Mouse (Mus musculus) kidney, embryonic 15.5 days (tissue): ENCODE results near the gene Fn1. TPM values are rescaled to one million over a fixed set of nuclear protein-coding genes. Genes with fewer than 3 reads are reported as not detected.

Source experiments
- ATAC-seq: fragments of 200-750 bp; cut with Nextera tagmentation; replicated peaks from 2 replicates; pipeline ENCODE4 v1.8.0; 2017; ENCODE audit warnings: moderate TSS enrichment; ENCODE audit not compliant: low FRiP score
- H3K27ac ChIP-seq: fragments of 300-500 bp; sonication (generic); 2 replicates; pipeline ENCODE4 v1.5.1; 2015; ENCODE audit warnings: mild to moderate bottlenecking, inconsistent platforms
- H3K27me3 ChIP-seq: fragments of 300-500 bp; sonication (generic); 2 replicates; pipeline ENCODE4 v1.6.1; 2015; ENCODE audit warnings: inconsistent platforms
- H3K36me3 ChIP-seq: fragments of 300-500 bp; sonication (generic); 2 replicates; pipeline ENCODE4 v1.6.1; 2015; ENCODE audit warnings: inconsistent platforms
- H3K4me1 ChIP-seq: fragments of 300-500 bp; sonication (generic); 2 replicates; pipeline ENCODE4 v1.6.1; 2015; ENCODE audit warnings: inconsistent platforms
- H3K4me2 ChIP-seq: fragments of 300-500 bp; sonication (generic); 2 replicates; pipeline ENCODE4 v1.6.1; 2015; ENCODE audit warnings: moderate library complexity, mild to moderate bottlenecking, inconsistent platforms
- H3K4me3 ChIP-seq: fragments of 300-500 bp; sonication (generic); replicated peaks from 2 replicates; pipeline ENCODE4 v1.5.1; 2015; ENCODE audit warnings: mild to moderate bottlenecking, inconsistent platforms
- H3K9ac ChIP-seq: fragments of 300-500 bp; sonication (generic); 2 replicates; pipeline ENCODE4 v1.6.1; 2015; ENCODE audit warnings: mild to moderate bottlenecking, inconsistent platforms
- H3K9me3 ChIP-seq: fragments of 300-500 bp; sonication (generic); replicated peaks from 2 replicates; pipeline ENCODE4 v1.6.1; 2016; ENCODE audit warnings: inconsistent platforms
- WGBS: fragments of 180-500 bp; shearing (Covaris S2); methylation state at CpG from one replicate; pipeline ENCODE4 v1.1.7; 2015; ENCODE audit warnings: mixed read lengths; 5-methylcytosine and 5-hydroxymethylcytosine counted together
- polyA plus RNA-seq: library from polyadenylated mRNA; unstranded; fragments of >200 nt; fragmentation: Nextera tagmentation; extraction: Ambion mirVana; gene quantifications from 2 replicates; pipeline ENCODE4 v1.2.1, GENCODE M21; 2015

The Fn1 gene
- polyA plus RNA-seq, 1 experiment from 2014 or later = 164 TPM

- Histone ChIP-seq H3K27ac (no peak overlapping the region), H3K9ac (no peak overlapping the region), H3K4me3 (no peak overlapping the region), H3K36me3 (peaks cover 75% of the 10 kb centered on the region), H3K27me3 (no peaks in the 10 kb centered on the region), H3K4me2 (no peak overlapping the region), H3K4me1 (no peaks in the 10 kb centered on the region), H3K9me3 (no peaks in the 10 kb centered on the region)
- WGBS = 82% methylated on average over 8 of the region's 8 CpGs
- no peak for ATAC-seq
These were observed 22.8 kb downstream of the Fn1 start for GRCm38 (mm10) chr1:71630243-71630642.

DNA sequence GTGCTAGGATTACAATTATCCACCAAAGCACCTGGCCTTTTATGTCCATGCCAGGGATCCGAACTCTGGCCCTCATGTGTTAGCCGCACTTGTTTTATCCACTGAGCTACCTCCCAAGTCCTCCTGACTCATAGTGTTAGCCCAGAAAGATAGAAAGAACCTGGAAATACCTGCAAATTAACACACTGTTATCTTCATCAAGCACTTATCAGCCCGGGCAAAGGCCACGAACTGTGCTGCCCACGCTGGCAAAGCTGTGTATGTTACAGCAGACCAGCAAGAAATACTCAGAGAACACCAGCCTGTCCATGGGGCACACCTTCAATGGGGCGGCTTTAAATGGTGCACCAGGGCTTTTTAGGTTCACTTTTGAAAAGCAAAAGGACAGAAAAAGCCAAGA is 29.4 kb downstream of the Fn1 start:
- Histone ChIP-seq H3K27ac (no peak overlapping the region), H3K36me3 (peaks cover 95% of the 10 kb centered on the region), H3K9me3 (no peaks in the 10 kb centered on the region), H3K4me1 (no peaks in the 10 kb centered on the region), H3K9ac (no peak overlapping the region), H3K4me3 (no peak overlapping the region), H3K27me3 (no peaks in the 10 kb centered on the region), H3K4me2 (no peak overlapping the region)
- ATAC-seq = no peak
- WGBS = 95% methylated on average over 6 of the region's 6 CpGs

GRCm38 (mm10) chr1:71621526-71621925 is 31.5 kb downstream of the Fn1 start:
- no peak for ATAC-seq
- 90% methylated on average over 2 of the region's 2 CpGs for WGBS
- Histone ChIP-seq H3K9ac (no peak overlapping the region), H3K4me2 (no peak overlapping the region), H3K27ac (no peak overlapping the region), H3K9me3 (no peaks in the 10 kb centered on the region), H3K4me3 (no peak overlapping the region), H3K27me3 (no peaks in the 10 kb centered on the region), H3K36me3 (peaks cover 95% of the 10 kb centered on the region), H3K4me1 (no peaks in the 10 kb centered on the region)

DNA sequence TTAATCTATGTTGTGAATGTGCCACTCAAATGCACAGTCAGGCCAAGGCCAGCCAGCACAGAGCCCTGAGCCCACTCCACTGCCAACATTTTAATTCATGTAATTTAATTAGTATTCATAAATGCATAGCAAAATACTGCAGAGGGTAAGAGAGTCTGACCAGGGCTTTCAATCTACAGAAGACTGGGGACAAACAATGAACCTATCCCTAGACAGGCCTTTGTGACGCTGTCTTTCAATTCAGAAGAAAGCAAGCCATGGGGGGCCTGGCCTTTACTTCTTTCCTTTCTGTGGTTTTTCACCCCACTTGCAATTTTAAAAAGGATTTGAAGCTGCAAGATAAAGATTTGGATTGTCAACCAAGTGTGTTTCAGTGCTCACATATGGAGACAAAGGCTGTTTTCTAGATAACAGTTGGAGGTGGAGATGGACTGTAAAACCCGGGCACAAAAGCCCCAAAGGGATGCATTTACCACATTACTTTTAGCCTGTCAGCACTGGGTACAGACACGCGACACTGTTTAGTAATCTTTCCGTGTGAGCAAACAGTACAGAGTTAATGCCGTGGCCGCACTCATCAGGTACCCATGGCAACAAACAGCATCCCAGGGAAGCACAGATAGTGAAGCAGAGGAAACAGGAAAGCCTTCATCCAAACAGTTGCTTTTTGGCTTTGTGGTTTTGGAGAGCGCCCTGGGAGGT is 38.3 kb downstream of the Fn1 start:
- peaks cover 99% of the 10 kb centered on the region for H3K36me3 ChIP-seq
- 91% methylated on average over 8 of the region's 8 CpGs for WGBS
- no peaks in the 10 kb centered on the region for H3K27me3 ChIP-seq

GRCm38 (mm10) chr1:71612256-71612655 is 40.7 kb downstream of the Fn1 start:
- H3K27me3 ChIP-seq = no peaks in the 10 kb centered on the region
- H3K4me2 ChIP-seq = no peak overlapping the region
- no peaks in the 10 kb centered on the region for H3K9me3 ChIP-seq
- no peak for ATAC-seq
- WGBS = 90% methylated on average over 21 of the region's 21 CpGs
- no peak overlapping the region for H3K4me3 ChIP-seq
- no peak overlapping the region for H3K27ac ChIP-seq
- no peak overlapping the region for H3K9ac ChIP-seq
- peaks cover 95% of the 10 kb centered on the region for H3K36me3 ChIP-seq
- no peaks in the 10 kb centered on the region for H3K4me1 ChIP-seq

More for the DNA sequence above, 38.3 kb downstream of the Fn1 start:
- no peak overlapping the region for H3K4me2 ChIP-seq
- H3K4me3 ChIP-seq = no peak overlapping the region
- H3K9me3 ChIP-seq = no peaks in the 10 kb centered on the region
- no peaks in the 10 kb centered on the region for H3K4me1 ChIP-seq
- no peak for ATAC-seq
- no peak overlapping the region for H3K9ac ChIP-seq
- no peak overlapping the region for H3K27ac ChIP-seq

DNA sequence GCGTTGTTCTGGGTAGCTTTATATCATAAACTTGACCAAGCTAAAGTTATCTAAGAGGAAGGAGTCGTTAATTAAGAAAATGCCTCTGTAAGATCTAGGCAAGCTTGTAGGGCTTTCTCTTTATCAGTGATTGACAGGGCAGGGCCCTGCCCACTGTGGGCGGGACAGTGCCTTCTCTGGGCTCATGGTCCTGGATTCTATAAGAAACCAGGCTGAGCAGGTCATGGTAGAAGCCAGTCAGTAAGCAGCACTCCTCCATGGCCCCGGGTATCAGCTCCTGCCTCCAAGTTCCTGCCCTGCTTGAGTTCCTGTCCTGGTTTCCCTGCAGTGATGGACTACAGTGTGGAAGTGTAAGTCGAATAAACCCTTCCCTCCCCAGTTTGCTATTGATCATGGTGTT is 43.1 kb downstream of the Fn1 start:
- Histone ChIP-seq H3K4me3 (no peak overlapping the region), H3K9ac (no peak overlapping the region), H3K27me3 (no peaks in the 10 kb centered on the region), H3K27ac (no peak overlapping the region), H3K4me2 (no peak overlapping the region), H3K36me3 (peaks cover 94% of the 10 kb centered on the region), H3K4me1 (no peaks in the 10 kb centered on the region), H3K9me3 (no peaks in the 10 kb centered on the region)
- ATAC-seq = no peak
- WGBS = 89% methylated on average over 5 of the region's 5 CpGs

DNA sequence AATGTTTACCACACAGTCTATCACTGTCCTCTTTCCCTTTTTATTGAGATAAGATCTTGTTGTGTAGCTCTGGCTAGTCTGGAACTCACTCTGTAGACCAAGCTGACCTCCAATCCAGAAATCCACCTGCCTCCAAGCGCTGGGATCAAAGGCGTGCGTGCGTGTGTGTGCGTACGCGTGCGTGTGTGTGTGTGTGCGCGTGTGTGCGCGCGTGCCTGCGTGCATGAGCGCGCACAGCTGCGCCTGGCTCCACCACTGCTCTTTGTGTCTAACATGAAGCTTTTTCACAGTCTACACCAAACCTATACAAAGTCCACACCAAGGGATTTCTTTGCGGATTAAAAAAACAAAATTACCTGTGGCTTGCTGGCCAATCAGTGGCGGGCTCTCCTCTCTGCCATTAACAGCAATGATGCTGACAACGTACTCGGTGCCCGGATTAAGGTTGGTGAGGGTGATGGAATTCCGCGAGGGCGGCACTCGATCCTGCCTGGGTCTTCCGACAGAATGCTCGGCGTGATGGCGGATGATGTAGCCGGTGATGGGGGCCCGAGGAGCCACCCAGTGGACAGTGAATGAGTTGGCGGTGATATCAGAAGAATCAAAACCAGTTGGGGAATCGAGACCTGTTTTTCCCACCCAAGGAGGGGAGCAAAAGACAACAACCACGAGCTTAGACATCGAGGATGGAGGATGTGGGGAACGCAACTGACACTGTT is 43.8 kb downstream of the Fn1 start:
- H3K9ac ChIP-seq = no peak overlapping the region
- no peaks in the 10 kb centered on the region for H3K27me3 ChIP-seq
- WGBS = 94% methylated on average over 37 of the region's 37 CpGs
- no peak for ATAC-seq
- H3K4me3 ChIP-seq = no peak overlapping the region
- peaks cover 93% of the 10 kb centered on the region for H3K36me3 ChIP-seq
- H3K27ac ChIP-seq = no peak overlapping the region
- no peaks in the 10 kb centered on the region for H3K4me1 ChIP-seq
- H3K9me3 ChIP-seq = no peaks in the 10 kb centered on the region
- no peak overlapping the region for H3K4me2 ChIP-seq

- Histone ChIP-seq H3K27me3 (no peaks in the 10 kb centered on the region), H3K4me3 (no peak overlapping the region), H3K9ac (no peak overlapping the region), H3K4me1 (no peaks in the 10 kb centered on the region), H3K9me3 (no peaks in the 10 kb centered on the region), H3K27ac (no peak overlapping the region), H3K4me2 (no peak overlapping the region), H3K36me3 (peaks cover 91% of the 10 kb centered on the region)
- 83% methylated on average over 8 of the region's 8 CpGs for WGBS
- no peak for ATAC-seq
These were observed 46.2 kb downstream of the Fn1 start for GRCm38 (mm10) chr1:71606600-71607325.

GRCm38 (mm10) chr1:71605751-71606150 is 47.2 kb downstream of the Fn1 start:
- Histone ChIP-seq H3K36me3 (peaks cover 91% of the 10 kb centered on the region), H3K9me3 (no peaks in the 10 kb centered on the region), H3K27ac (no peak overlapping the region), H3K4me1 (no peaks in the 10 kb centered on the region), H3K4me3 (no peak overlapping the region), H3K4me2 (no peak overlapping the region), H3K9ac (no peak overlapping the region), H3K27me3 (no peaks in the 10 kb centered on the region)
- ATAC-seq = no peak
- 80% methylated on average over 2 of the region's 2 CpGs for WGBS

- WGBS = 93% methylated on average over 4 of the region's 4 CpGs
- H3K4me3 ChIP-seq = no peak overlapping the region
- no peaks in the 10 kb centered on the region for H3K9me3 ChIP-seq
- no peak overlapping the region for H3K27ac ChIP-seq
- H3K4me1 ChIP-seq = no peaks in the 10 kb centered on the region
- no peaks in the 10 kb centered on the region for H3K27me3 ChIP-seq
- no peak overlapping the region for H3K9ac ChIP-seq
- no peak overlapping the region for H3K4me2 ChIP-seq
- H3K36me3 ChIP-seq = peaks cover 96% of the 10 kb centered on the region
- ATAC-seq = no peak
These were observed 57.6 kb downstream of the Fn1 start for GRCm38 (mm10) chr1:71595365-71595764.

DNA sequence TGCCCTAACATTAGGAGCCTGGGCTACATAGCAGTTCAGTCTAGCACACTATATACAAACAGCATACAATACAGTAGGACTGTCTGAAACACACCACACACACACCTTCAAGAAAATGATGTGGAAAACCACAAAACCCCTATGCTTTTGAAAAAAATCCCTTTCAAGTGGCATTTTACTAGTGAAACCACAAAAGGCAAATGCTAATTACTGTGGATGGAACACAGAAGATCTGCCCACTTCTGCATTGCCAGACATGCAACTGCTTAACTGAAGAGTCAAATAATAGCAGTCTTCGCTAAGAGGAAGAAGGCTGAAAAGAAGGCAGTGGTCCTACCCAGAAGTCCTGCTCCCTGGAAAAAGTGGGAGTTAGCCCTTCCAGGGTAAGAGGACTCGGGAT is 58.7 kb downstream of the Fn1 start:
- 93% methylated on average over 2 of the region's 2 CpGs for WGBS
- Histone ChIP-seq H3K36me3 (peaks cover 96% of the 10 kb centered on the region), H3K27ac (no peak overlapping the region), H3K4me3 (no peak overlapping the region), H3K9me3 (no peaks in the 10 kb centered on the region), H3K9ac (no peak overlapping the region), H3K4me1 (no peaks in the 10 kb centered on the region), H3K27me3 (no peaks in the 10 kb centered on the region), H3K4me2 (no peak overlapping the region)
- no peak for ATAC-seq

DNA sequence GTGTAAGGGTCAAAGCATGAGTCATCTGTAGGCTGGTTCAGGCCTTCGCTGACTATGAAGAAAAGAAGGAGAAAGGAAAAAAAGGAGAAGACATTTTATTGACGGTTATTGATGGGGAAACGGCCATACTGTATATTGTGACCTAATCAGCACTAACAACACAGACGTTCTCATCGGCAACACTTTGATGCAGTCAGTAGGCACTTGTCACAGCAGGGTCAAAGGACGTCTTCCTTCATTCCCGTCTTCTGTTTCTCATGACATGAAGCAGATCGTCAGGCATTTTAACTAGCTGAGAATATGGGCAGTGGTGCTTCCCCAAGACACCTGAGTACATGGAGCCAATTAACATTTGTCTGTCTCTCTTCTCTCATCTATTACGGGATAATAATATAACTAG is 59.8 kb downstream of the Fn1 start:
- Histone ChIP-seq H3K36me3 (peaks cover 96% of the 10 kb centered on the region), H3K9me3 (no peaks in the 10 kb centered on the region), H3K4me2 (no peak overlapping the region), H3K27ac (no peak overlapping the region), H3K27me3 (no peaks in the 10 kb centered on the region), H3K4me3 (no peak overlapping the region), H3K9ac (no peak overlapping the region), H3K4me1 (no peaks in the 10 kb centered on the region)
- WGBS = 93% methylated on average over 9 of the region's 9 CpGs
- no peak for ATAC-seq
